Mouse (Mus musculus) layer of hippocampus, adult 9-11 months (tissue): ENCODE data around the gene Alyref.

ENCODE experiments used
- DNase-seq: peaks from one replicate; pipeline ENCODE4 v3.0.0; 2022

Gene Alyref

GRCm38 (mm10) chr11:120598283-120598989 is at the start of gene Alyref, which contains the start of gene Anapc11:
Gene Alyref (minus strand): TSS chr11:120598365.
Gene Anapc11 (plus strand): TSS chr11:120598421.
- DNase-seq = peak; percentile 94

- DNase-seq = no peak
Observed at GRCm38 (mm10) chr11:120647047-120647830, 49.1 kb upstream of the Alyref start.

DNA sequence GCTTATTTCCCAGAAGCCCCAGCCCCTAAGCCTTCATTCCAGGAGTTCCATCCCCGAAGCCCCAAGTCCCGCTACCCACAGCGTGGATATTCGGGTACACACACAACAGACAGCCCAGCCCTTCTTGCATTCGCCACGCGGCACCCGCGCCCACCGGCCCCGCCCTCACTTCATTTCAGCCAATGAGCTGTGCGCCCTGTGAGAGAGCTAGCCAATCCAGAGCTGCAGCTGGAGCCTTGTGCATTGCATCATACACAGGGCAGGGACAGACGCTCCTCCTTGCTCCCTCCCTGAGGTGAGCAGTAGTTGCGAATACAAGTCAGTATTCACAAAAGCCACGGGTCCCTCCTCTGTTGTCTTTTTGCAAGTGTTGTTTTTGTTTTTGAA is 45.4 kb upstream of the Alyref start, which contains the start of gene Pycr1:
Gene Pycr1 (minus strand): TSS at position 169 of the 387 bp plus-strand sequence.
- peak; percentile 93 for DNase-seq

- no peak for DNase-seq
Observed at GRCm38 (mm10) chr11:120642939-120643600, 44.9 kb upstream of the Alyref start.

DNA sequence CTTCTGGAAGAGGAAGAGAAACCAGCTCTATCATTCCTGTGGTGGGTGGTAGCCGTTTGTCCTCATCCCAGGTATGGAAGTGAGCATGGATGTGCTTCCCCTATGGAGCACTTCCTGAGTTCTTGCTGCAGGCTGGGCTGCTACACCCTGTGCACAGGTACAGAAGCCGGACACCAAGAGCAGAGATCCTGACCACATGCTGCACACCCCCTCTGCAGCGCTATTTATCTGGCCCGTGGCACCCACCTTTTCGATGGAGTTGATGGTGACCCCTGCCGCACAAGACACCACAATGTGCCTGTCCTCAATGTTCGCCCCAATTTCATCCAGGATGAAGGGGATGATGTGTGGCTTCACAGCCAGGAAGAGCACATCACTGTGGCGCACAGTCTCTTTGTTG is 43.7 kb upstream of the Alyref start:
- no peak for DNase-seq

DNA sequence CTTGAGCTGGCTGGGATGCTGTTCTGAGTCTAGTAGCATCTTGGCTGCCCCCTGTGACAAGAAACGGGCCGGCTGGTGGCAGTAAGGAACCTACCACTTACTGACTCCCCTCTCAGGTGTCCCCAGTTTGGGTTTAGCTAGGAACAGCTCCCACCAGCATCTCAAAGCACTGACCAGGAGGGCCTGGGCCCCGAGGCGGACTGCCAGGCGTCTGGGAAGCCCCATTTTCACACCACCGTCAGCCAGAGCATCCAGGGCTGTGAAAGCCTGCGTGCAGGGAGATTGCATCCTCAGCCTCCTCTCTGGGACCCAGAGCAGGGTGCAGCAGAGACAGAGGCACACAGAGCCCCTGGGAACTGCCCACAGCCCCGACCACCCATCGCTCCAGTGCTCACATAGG is 43.1 kb upstream of the Alyref start:
- no peak for DNase-seq

DNA sequence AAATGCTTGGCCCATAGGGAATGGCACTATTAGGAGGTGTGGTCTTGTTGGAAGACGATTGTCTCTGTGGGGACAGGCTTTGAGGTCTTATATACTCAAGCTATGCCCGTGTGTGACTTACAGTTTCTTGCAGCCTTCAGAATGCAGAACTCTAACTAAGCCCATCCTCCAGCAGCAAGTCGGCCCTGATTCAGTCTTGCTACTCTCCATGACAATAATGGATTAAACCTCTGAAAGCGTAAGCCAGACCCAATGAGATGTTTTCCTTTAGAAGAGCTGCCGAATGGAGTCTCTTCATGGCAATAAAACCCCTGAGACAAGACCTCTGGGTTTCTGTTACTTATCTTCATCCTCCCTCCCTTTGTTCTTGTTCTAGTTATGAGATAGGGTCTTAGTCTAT is 36.6 kb upstream of the Alyref start:
- no peak for DNase-seq

DNA sequence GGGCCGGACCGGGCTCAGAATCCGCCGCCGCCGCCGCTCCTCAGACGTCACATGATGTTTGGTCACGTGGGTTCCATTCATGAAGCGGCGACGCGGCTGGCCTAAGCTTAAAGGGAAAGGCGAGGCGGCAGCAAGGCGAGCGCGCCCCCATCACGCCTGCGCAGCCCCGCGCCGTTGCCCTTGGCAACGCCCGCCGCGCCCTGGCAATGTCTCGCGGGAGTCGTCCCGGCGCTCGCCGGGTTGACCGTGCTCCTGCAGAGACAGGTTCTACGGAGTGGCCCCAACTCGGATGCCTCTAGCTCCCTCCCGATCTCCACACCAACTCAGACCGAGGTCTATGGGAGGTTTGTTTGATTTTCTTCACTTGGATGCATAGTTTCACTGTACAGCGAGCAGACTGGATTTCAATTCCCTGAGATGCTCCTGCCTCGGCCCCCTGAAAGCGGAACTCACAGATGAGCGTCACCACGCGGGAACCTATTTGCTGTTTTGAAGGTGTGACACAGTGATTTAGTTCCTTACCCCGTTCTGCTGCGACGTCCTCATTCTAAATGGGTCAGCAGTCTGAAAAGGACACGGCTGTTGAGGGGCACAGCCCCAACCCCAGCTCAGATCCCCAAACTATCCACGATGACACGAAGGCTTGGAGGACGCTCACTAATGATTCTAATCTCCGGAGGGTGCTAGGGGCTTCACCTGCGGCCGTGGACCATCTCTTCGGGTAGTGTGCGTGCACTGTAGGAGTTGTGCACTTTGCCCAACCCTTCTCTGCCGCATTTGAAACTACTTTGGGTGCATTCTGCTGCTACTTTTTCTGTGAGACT is 35.6 kb upstream of the Alyref start, which contains the start of gene Mafg:
Gene Mafg (minus strand): TSS at position 81 of the 824 bp plus-strand sequence.
- DNase-seq = peak; percentile 96

GRCm38 (mm10) chr11:120632559-120633519 is 34.7 kb upstream of the Alyref start:
- peak; percentile 71 for DNase-seq

GRCm38 (mm10) chr11:120631726-120632448 is 33.7 kb upstream of the Alyref start:
- no peak for DNase-seq

GRCm38 (mm10) chr11:120630881-120631725 is 32.9 kb upstream of the Alyref start:
- DNase-seq = no peak

DNA sequence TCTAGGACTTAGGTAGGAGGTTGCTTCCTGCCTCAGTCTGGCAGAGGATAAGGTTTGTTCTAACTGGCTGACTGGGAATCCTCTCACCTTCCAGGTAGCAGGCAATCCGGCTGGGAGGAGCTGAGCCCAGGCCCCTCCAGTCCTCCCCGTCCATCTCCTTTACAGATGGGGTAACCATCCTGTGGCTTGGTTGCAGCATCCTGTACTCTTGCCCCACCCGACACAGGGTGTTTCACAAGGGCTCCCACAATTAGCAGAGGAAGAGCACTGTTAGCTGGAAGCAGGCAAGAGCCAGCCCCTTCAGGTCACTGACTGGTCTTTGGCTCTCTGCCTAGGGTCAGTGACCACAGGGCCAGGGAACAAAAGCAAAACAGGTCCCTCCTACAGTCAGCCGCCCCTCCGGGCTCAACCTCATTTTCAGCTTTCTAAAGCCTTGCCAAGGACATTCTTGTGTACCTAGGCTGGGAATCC is 32.3 kb upstream of the Alyref start:
- peak; percentile 80 for DNase-seq

GRCm38 (mm10) chr11:120629911-120630310 is 31.7 kb upstream of the Alyref start:
- no peak for DNase-seq

DNA sequence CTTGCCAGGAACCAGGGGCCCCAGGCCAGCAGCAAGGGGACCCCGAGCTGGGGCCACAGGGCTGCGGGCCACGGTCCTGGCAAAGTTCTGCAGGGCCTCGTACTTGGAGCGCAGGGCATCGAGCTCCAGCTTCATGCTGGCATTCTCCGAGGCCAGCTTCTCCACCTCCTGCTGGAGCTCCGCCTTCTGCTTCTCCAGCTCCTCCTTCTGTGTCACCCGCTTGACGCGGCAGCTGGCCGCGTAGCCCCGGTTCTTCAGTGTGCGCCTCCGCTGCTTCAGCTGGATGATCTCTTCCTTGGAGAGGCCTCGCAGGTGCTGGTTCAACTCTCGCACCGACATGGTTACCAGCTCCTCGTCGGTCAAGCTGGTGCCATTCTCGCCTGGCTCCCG is 31.2 kb upstream of the Alyref start:
- no peak for DNase-seq

GRCm38 (mm10) chr11:120628601-120629340 is 30.6 kb upstream of the Alyref start:
- no peak for DNase-seq

GRCm38 (mm10) chr11:120627468-120628300 is 29.5 kb upstream of the Alyref start:
- no peak for DNase-seq

DNA sequence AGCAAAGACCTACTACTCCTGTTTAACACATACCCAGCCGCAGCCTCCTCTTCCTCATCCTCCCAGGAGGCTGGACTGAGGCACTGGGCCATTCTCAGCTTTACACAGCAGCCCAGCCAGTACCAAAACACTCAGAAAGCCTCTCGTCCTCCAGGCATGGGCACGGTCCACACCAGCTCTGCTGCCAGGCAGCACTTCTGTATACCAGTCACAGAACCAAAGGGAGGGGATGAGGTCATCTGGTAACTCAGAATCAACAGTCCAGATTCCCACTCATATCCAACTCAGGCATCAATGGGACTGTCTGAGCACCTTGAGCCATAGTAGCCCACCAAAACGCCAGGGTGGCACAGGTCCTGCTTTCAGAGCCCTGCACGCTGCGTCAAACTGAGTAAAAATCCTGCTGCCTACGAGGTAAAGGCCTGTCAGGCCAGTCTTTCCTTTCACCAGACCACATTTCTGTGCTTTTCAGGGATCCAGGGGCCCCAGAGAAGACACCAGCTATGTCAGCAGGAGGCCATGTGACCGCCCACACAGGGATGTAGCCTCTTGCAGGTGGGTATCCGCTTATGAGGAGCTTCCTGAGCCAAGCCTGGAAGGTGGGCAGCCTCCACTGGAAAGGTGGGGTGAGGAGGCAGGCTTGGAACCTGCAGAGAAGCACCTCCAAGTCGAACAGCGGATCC is 28.8 kb upstream of the Alyref start:
- no peak for DNase-seq
